Mouse (Mus musculus): Measurements from ENCODE around the gene Iscu.

Iscu gene

GRCm38 (mm10) chr5:113790453-113791196 lies 18.1 kb downstream of the Iscu start:
- DNase-seq, result no peak

- no peak for DNase-seq
These were observed 18.9 kb downstream of the Iscu start for GRCm38 (mm10) chr5:113791197-113792095.

GRCm38 (mm10) chr5:113796401-113797148 lies 24.0 kb downstream of the Iscu start:
- no peak for DNase-seq

GRCm38 (mm10) chr5:113797149-113797882 lies 24.8 kb downstream of the Iscu start:
- DNase-seq, result no peak

GRCm38 (mm10) chr5:113798525-113798924 lies 26.0 kb downstream of the Iscu start:
- no peak for DNase-seq

GRCm38 (mm10) chr5:113799691-113800090 lies 27.1 kb downstream of the Iscu start:
- DNase-seq, result no peak

GRCm38 (mm10) chr5:113800280-113800679 lies 27.7 kb downstream of the Iscu start, which contains the start of gene Tmem119:
TSS of gene Tmem119 (minus strand) at chr5:113800516.
- no peak for DNase-seq

GRCm38 (mm10) chr5:113804395-113804966 lies 31.9 kb downstream of the Iscu start:
- no peak for DNase-seq

- DNase-seq, result no peak
These were observed 32.8 kb downstream of the Iscu start for GRCm38 (mm10) chr5:113805301-113805700.

GRCm38 (mm10) chr5:113806414-113806813 lies 33.9 kb downstream of the Iscu start:
- DNase-seq, result no peak

- no peak for DNase-seq
These were observed 35.2 kb downstream of the Iscu start for GRCm38 (mm10) chr5:113807712-113808111.

GRCm38 (mm10) chr5:113808177-113808576 lies 35.6 kb downstream of the Iscu start:
- DNase-seq, result no peak

GRCm38 (mm10) chr5:113810111-113810510 lies 37.6 kb downstream of the Iscu start:
- no peak for DNase-seq

GRCm38 (mm10) chr5:113811824-113812420 lies 39.4 kb downstream of the Iscu start:
- DNase-seq, result peak; percentile 11

- no peak for DNase-seq
These were observed 40.1 kb downstream of the Iscu start for GRCm38 (mm10) chr5:113812638-113813037.

- no peak for DNase-seq
These were observed 41.1 kb downstream of the Iscu start for GRCm38 (mm10) chr5:113813608-113814007.

GRCm38 (mm10) chr5:113814111-113815040 lies 41.8 kb downstream of the Iscu start:
- no peak for DNase-seq

- DNase-seq, result no peak
These were observed 42.5 kb downstream of the Iscu start for GRCm38 (mm10) chr5:113815041-113815389.

GRCm38 (mm10) chr5:113815638-113816152 lies 43.1 kb downstream of the Iscu start:
- peak; percentile 64 for DNase-seq

GRCm38 (mm10) chr5:113818572-113818971 lies 46.0 kb downstream of the Iscu start:
- DNase-seq, result no peak

All from cerebellum, adult 9-10 months (tissue).